Mouse (Mus musculus) adipose tissue, adult 10 weeks (tissue): ENCODE data around the gene Eps8l1. TPM values are rescaled to one million over a fixed set of nuclear protein-coding genes. Genes with fewer than 3 reads are reported as not detected.

Experiments used
- polyA plus RNA-seq: library from polyadenylated mRNA; stranded (reverse); fragments of 350-450 nt; fragmentation: Illumina TruSeq; extraction: RNeasy Lipid Tissue Mini Kit (QIAGEN cat#74804); gene quantifications from one replicate; pipeline ENCODE4 v1.2.3, GENCODE M21; 2014; ENCODE audit warnings: low read depth, low replicate concordance

Gene Eps8l1
- polyA plus RNA-seq, result 11.0 TPM

GRCm38 (mm10) chr7:4460576-4461434 is at the start of gene Eps8l1:
TSS of gene Eps8l1 (plus strand) at chr7:4460674.

GRCm38 (mm10) chr7:4445216-4445791 is 15.2 kb upstream of the Eps8l1 start, which contains the start of gene Rdh13:
TSS of gene Rdh13 (minus strand) at chr7:4445649.

DNA sequence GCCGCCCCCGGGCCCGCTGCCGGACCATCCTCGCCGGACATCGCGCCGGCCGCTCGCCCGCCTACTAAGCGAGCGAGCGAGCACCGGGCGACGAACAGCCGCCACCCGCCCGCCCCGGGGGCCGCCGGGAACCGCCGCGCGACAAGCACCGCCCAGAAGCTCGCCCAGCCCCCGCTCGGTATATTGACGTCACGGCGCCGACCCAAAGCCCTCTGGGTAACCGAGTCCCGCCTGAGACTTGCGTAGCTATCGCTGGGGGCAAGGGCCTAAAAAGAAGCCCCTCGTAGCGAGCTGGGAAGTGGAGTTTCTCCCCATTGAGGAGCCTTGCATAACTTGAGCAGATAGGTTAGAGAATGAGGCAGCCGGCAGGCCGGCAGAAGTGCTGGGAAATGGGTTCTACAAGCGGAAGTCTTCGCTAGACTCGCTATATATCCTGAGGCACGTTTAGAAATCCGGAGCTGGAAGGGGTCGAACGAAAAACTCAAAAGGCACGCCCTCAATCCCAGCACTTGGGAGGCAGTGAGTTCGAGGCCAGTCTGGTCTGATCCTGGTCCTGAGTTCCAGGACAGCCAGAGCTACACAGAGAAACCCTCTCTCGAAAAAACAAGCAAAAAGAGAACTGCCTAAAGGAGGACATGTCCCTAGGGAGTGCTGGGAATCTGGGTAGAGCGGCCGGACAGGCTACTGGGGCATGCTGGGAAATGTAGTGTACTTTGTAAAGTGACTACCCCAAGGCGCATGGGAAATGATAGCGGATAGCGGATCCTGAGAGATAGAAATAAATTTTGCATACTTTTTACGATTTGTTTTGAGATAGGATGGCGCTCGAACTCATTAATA is 41.3 kb downstream of the Eps8l1 start, which contains the start of gene Ppp1r12c:
Gene Ppp1r12c (minus strand): TSS at position 123 of the 840 bp plus-strand sequence.

GRCm38 (mm10) chr7:4516332-4517050 is 56.0 kb downstream of the Eps8l1 start, which contains the start of gene Tnnt1:
TSS of gene Tnnt1 (minus strand) at chr7:4516382.

DNA sequence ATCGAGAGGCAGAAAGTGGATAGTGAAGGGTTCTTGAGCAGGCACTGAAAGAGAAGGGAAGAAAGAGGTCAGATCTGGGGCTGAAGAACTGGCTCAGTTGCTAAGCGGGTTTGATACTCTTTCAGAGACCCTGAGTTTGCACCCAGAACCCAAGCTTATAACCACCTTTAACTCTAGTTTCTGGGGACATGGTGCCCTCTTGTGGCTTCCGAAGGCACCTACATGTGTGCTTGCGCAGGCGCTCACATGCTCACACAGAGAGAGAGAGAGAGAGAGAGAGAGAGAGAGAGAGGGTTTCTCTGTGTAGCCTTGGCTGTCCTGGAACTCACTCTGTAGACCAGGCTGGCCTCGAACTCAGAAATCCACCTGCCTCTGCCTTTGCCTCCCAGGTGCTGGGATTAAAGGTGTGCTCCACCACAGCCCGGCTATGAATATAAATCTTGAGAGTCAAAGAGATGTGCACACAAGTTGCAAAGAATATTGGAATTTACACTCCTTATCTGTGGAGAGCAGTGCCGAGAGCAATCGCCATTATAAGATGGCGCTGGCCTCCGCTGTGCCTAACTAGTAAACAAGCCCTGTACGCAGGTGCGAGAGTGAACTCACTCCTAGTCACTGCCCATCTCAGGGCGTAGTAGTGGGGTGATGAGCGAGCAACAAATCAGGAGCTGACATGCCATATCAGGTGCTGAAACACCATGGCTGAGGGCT is 63.9 kb downstream of the Eps8l1 start, which contains the start of gene Tnni3:
Gene Tnni3 (minus strand): TSS at position 18 of the 711 bp plus-strand sequence.

Other genes starting within 250 kb of the Eps8l1 start
- 0.88 TPM for gene Lilra5, start 222.9 kb upstream of the Eps8l1 start, polyA plus RNA-seq
- 1.3 TPM for gene Ncr1, start 123.0 kb upstream of the Eps8l1 start, polyA plus RNA-seq
- not detected for gene Gp6, start 62.9 kb upstream of the Eps8l1 start, polyA plus RNA-seq
- 11.0 TPM for gene Rdh13, start 15.0 kb upstream of the Eps8l1 start, polyA plus RNA-seq
- gene Ppp1r12c, start 41.0 kb downstream of the Eps8l1 start, polyA plus RNA-seq, result 100 TPM
- gene Tnnt1, start 55.7 kb downstream of the Eps8l1 start, polyA plus RNA-seq, result 19.6 TPM
- 4.8 TPM for gene Tnni3, start 63.6 kb downstream of the Eps8l1 start, polyA plus RNA-seq
- gene Dnaaf3, start 71.8 kb downstream of the Eps8l1 start, polyA plus RNA-seq, result 4.6 TPM
- gene Syt5, start 86.9 kb downstream of the Eps8l1 start, polyA plus RNA-seq, result 0.65 TPM
- not detected for gene Ptprh, start 143.4 kb downstream of the Eps8l1 start, polyA plus RNA-seq
- gene Tmem86b, start 170.7 kb downstream of the Eps8l1 start, polyA plus RNA-seq, result 8.1 TPM
- 72.5 TPM for gene Ppp6r1, start 198.3 kb downstream of the Eps8l1 start, polyA plus RNA-seq
- gene Hspbp1, start 224.4 kb downstream of the Eps8l1 start, polyA plus RNA-seq, result 25.7 TPM
- gene Brsk1, start 229.9 kb downstream of the Eps8l1 start, polyA plus RNA-seq, result 3.5 TPM